Mouse (Mus musculus): Measurements from ENCODE around the gene Sel1l3. TPM values are rescaled to one million over a fixed set of nuclear protein-coding genes. Genes with fewer than 3 reads are reported as not detected.

The Sel1l3 gene
- polyA plus RNA-seq, 1 experiment from 2014 or later: 3.0 TPM

- 0 out of 2 replicates have a peak, but pooled peaks cover 3% of the 10 kb centered on the region for H3K4me1 ChIP-seq
- 79% methylated on average over 4 of the region's 4 CpGs for WGBS
- no peak overlapping the region for H3K4me2 ChIP-seq (replicated peaks)
- no peaks in the 10 kb centered on the region for H3K9me3 ChIP-seq
- ATAC-seq (ENCODE audit: insufficient number of reproducible peaks, insufficient read depth, low FRiP score, low TSS enrichment): no peak
- H3K9ac ChIP-seq: no peak overlapping the region
- no peaks in the 10 kb centered on the region for H3K36me3 ChIP-seq
- no peaks in the 10 kb centered on the region for H3K27me3 ChIP-seq
- no peak overlapping the region for H3K27ac ChIP-seq
- no peak overlapping the region for H3K4me3 ChIP-seq
Observed at GRCm38 (mm10) chr5:53106125-53106524, 107.6 kb downstream of the Sel1l3 start.

GRCm38 (mm10) chr5:53105716-53106115 lies 108.0 kb downstream of the Sel1l3 start:
- WGBS: 67% methylated on average over 8 of the region's 8 CpGs
- Histone ChIP-seq H3K27me3 (no peaks in the 10 kb centered on the region), H3K9me3 (no peaks in the 10 kb centered on the region), H3K4me1 (0 out of 2 replicates have a peak, but pooled peaks cover 3% of the 10 kb centered on the region), H3K27ac (no peak overlapping the region), H3K4me3 (no peak overlapping the region), H3K4me2 (replicated peaks) (no peak overlapping the region), H3K36me3 (no peaks in the 10 kb centered on the region), H3K9ac (no peak overlapping the region)
- ATAC-seq (ENCODE audit: insufficient number of reproducible peaks, insufficient read depth, low FRiP score, low TSS enrichment): no peak

GRCm38 (mm10) chr5:53104177-53104855 lies 109.4 kb downstream of the Sel1l3 start:
- Histone ChIP-seq H3K27me3 (no peaks in the 10 kb centered on the region), H3K4me2 (replicated peaks) (no peak overlapping the region), H3K9ac (no peak overlapping the region), H3K4me3 (no peak overlapping the region), H3K9me3 (no peaks in the 10 kb centered on the region), H3K36me3 (no peaks in the 10 kb centered on the region), H3K4me1 (0 out of 2 replicates have a peak, but pooled peaks cover 3% of the 10 kb centered on the region), H3K27ac (no peak overlapping the region)
- ATAC-seq (ENCODE audit: insufficient number of reproducible peaks, insufficient read depth, low FRiP score, low TSS enrichment): no peak
- WGBS: 75% methylated on average over 13 of the region's 13 CpGs

GRCm38 (mm10) chr5:53101848-53102473 lies 111.8 kb downstream of the Sel1l3 start:
- H3K27ac ChIP-seq: no peak overlapping the region
- ATAC-seq (ENCODE audit: insufficient number of reproducible peaks, insufficient read depth, low FRiP score, low TSS enrichment): no peak
- 70% methylated on average over 12 of the region's 12 CpGs for WGBS
- no peaks in the 10 kb centered on the region for H3K9me3 ChIP-seq
- H3K4me1 ChIP-seq: 0 out of 2 replicates have a peak, but pooled peaks cover 3% of the 10 kb centered on the region
- no peak overlapping the region for H3K9ac ChIP-seq
- no peaks in the 10 kb centered on the region for H3K36me3 ChIP-seq
- no peak overlapping the region for H3K4me2 ChIP-seq (replicated peaks)
- H3K27me3 ChIP-seq: no peaks in the 10 kb centered on the region
- H3K4me3 ChIP-seq: no peak overlapping the region

GRCm38 (mm10) chr5:53091331-53091730 lies 122.4 kb downstream of the Sel1l3 start:
- WGBS: 75% methylated on average over 3 of the region's 3 CpGs
- ATAC-seq (ENCODE audit: insufficient number of reproducible peaks, insufficient read depth, low FRiP score, low TSS enrichment): no peak
- H3K36me3 ChIP-seq: no peaks in the 10 kb centered on the region
- H3K9me3 ChIP-seq: no peaks in the 10 kb centered on the region
- H3K4me3 ChIP-seq: no peak overlapping the region
- H3K4me1 ChIP-seq: no peaks in the 10 kb centered on the region
- no peaks in the 10 kb centered on the region for H3K27me3 ChIP-seq
- H3K4me2 ChIP-seq (replicated peaks): no peak overlapping the region
- H3K27ac ChIP-seq: no peak overlapping the region
- H3K9ac ChIP-seq: no peak overlapping the region

- no peak overlapping the region for H3K4me3 ChIP-seq
- no peak overlapping the region for H3K4me2 ChIP-seq (replicated peaks)
- no peak overlapping the region for H3K27ac ChIP-seq
- 83% methylated on average over 7 of the region's 7 CpGs for WGBS
- H3K27me3 ChIP-seq: no peaks in the 10 kb centered on the region
- no peak for ATAC-seq (ENCODE audit: insufficient number of reproducible peaks, insufficient read depth, low FRiP score, low TSS enrichment)
- no peaks in the 10 kb centered on the region for H3K4me1 ChIP-seq
- H3K36me3 ChIP-seq: no peaks in the 10 kb centered on the region
- H3K9ac ChIP-seq: no peak overlapping the region
- no peaks in the 10 kb centered on the region for H3K9me3 ChIP-seq
Observed at GRCm38 (mm10) chr5:53087452-53087851, 126.3 kb downstream of the Sel1l3 start.

- H3K4me3 ChIP-seq: no peak overlapping the region
- H3K36me3 ChIP-seq: no peaks in the 10 kb centered on the region
- H3K9ac ChIP-seq: no peak overlapping the region
- H3K9me3 ChIP-seq: no peaks in the 10 kb centered on the region
- ATAC-seq (ENCODE audit: insufficient number of reproducible peaks, insufficient read depth, low FRiP score, low TSS enrichment): no peak
- no peaks in the 10 kb centered on the region for H3K27me3 ChIP-seq
- WGBS: 77% methylated on average over 4 of the region's 4 CpGs
- H3K27ac ChIP-seq: no peak overlapping the region
- H3K4me1 ChIP-seq: no peaks in the 10 kb centered on the region
- no peak overlapping the region for H3K4me2 ChIP-seq (replicated peaks)
Observed at GRCm38 (mm10) chr5:53078453-53078852, 135.3 kb downstream of the Sel1l3 start.

- H3K27ac ChIP-seq: no peak overlapping the region
- no peaks in the 10 kb centered on the region for H3K27me3 ChIP-seq
- no peaks in the 10 kb centered on the region for H3K36me3 ChIP-seq
- H3K4me3 ChIP-seq: no peak overlapping the region
- no peaks in the 10 kb centered on the region for H3K9me3 ChIP-seq
- WGBS: 71% methylated on average over 6 of the region's 6 CpGs
- no peak overlapping the region for H3K9ac ChIP-seq
- no peak overlapping the region for H3K4me2 ChIP-seq (replicated peaks)
- no peaks in the 10 kb centered on the region for H3K4me1 ChIP-seq
- ATAC-seq (ENCODE audit: insufficient number of reproducible peaks, insufficient read depth, low FRiP score, low TSS enrichment): no peak
Observed at GRCm38 (mm10) chr5:53074553-53074952, 139.2 kb downstream of the Sel1l3 start.

- Histone ChIP-seq H3K4me3 (no peak overlapping the region), H3K9ac (no peak overlapping the region), H3K4me1 (no peaks in the 10 kb centered on the region), H3K36me3 (no peaks in the 10 kb centered on the region), H3K4me2 (replicated peaks) (no peak overlapping the region), H3K27me3 (no peaks in the 10 kb centered on the region), H3K27ac (no peak overlapping the region), H3K9me3 (no peaks in the 10 kb centered on the region)
- no peak for ATAC-seq (ENCODE audit: insufficient number of reproducible peaks, insufficient read depth, low FRiP score, low TSS enrichment)
- WGBS: 92% methylated on average over 9 of the region's 9 CpGs
Observed at GRCm38 (mm10) chr5:53061532-53062130, 152.1 kb downstream of the Sel1l3 start.

Other genes with a start within 250 kb of the Sel1l3 start
- gene Slc34a2, start 175.8 kb downstream of the Sel1l3 start, polyA plus RNA-seq (2016; fragmentation: Nextera tagmentation; extraction: Ambion mirVana): 0.05 and 0.06 TPM in 2 replicates
- gene Smim20, start 53.2 kb upstream of the Sel1l3 start, polyA plus RNA-seq (2016; fragmentation: Nextera tagmentation; extraction: Ambion mirVana): 57.5 and 72.7 TPM in 2 replicates